Mouse (Mus musculus): ENCODE data around the gene Vstm2l.

DNA sequence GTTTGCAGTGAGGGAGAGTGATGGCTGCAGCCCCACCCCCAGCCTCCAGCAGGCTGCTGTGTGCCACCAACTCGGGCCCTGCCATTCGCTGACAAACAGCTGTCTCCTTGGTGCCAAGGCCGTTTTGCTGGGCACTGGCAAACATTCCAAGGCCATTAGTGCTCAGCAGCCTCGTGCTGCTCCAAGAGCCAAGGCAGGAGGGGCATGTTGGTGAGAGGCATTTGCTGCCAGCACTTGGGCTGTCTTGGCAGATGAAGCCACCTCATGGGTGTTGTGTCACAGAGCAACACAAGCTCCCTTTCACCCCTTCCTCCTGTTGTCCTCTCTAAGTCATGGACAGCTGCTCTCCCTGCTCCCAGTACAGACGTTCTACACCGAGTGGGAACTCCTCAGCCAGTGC, 41.2 kb upstream of the Vstm2l start:
- TF ChIP-seq CTCF (IDR thresholded peaks at IDR 0.05; ENCODE audit: low read depth, low read length) = no peak
- no peak for TF ChIP-seq GATA1 (IDR thresholded peaks at IDR 0.05; ENCODE audit: borderline replicate concordance, low read length)
- TF ChIP-seq TAL1 (conservative IDR thresholded peaks at IDR 0.05; ENCODE audit: low read depth, low read length) = no peak
- no peak for TF ChIP-seq POLR2AphosphoS5 (IDR thresholded peaks at IDR 0.05; ENCODE audit: insufficient replicate concordance, low read depth, low read length)
